Mouse (Mus musculus): ENCODE data around the gene Lrba. TPM values are rescaled to one million over a fixed set of nuclear protein-coding genes. Genes with fewer than 3 reads are reported as not detected.

Lrba gene
- polyA plus RNA-seq, 1 experiment from 2014 or later: 4.1 TPM

- Histone ChIP-seq H3K27me3 (ENCODE audit: control insufficient read depth, insufficient read depth, low read length) (no peaks in the 10 kb centered on the region), H3K9me3 (replicated peaks; ENCODE audit: control insufficient read depth, low read length) (no peaks in the 10 kb centered on the region), H3K9ac (ENCODE audit: low read depth, low read length) (no peak overlapping the region), H3K27ac (ENCODE audit: low read depth, low read length) (no peak overlapping the region), H3K4me3 (ENCODE audit: low read depth, low read length) (no peak overlapping the region), H3K4me1 (ENCODE audit: control insufficient read depth, insufficient read depth, low read length) (0 out of 2 replicates have a peak, but pooled peaks cover 2% of the 10 kb centered on the region), H3K4me2 (no peak overlapping the region), H3K36me3 (ENCODE audit: control insufficient read depth, insufficient read depth, low read length) (no peaks in the 10 kb centered on the region)
- ATAC-seq (replicated peaks; ENCODE audit: insufficient number of reproducible peaks, low FRiP score, low TSS enrichment): no peak
- 85% methylated on average over 1 of the region's 1 CpGs for WGBS (ENCODE audit: insufficient replicate concordance)
Measured at GRCm38 (mm10) chr3:86561396-86561795, 336.9 kb downstream of the Lrba start.

- H3K9ac ChIP-seq (ENCODE audit: low read depth, low read length): no peak overlapping the region
- no peaks in the 10 kb centered on the region for H3K36me3 ChIP-seq (ENCODE audit: control insufficient read depth, insufficient read depth, low read length)
- no peaks in the 10 kb centered on the region for H3K27me3 ChIP-seq (ENCODE audit: control insufficient read depth, insufficient read depth, low read length)
- H3K4me3 ChIP-seq (ENCODE audit: low read depth, low read length): no peak overlapping the region
- H3K4me1 ChIP-seq (ENCODE audit: control insufficient read depth, insufficient read depth, low read length): no peaks in the 10 kb centered on the region
- no peaks in the 10 kb centered on the region for H3K9me3 ChIP-seq (replicated peaks; ENCODE audit: control insufficient read depth, low read length)
- no peak overlapping the region for H3K27ac ChIP-seq (ENCODE audit: low read depth, low read length)
- ATAC-seq (replicated peaks; ENCODE audit: insufficient number of reproducible peaks, low FRiP score, low TSS enrichment): no peak
- WGBS (ENCODE audit: insufficient replicate concordance): 37% methylated on average over 4 of the region's 4 CpGs
- H3K4me2 ChIP-seq: no peak overlapping the region
Measured at GRCm38 (mm10) chr3:86567312-86567711, 342.8 kb downstream of the Lrba start.

- Histone ChIP-seq H3K4me1 (ENCODE audit: control insufficient read depth, insufficient read depth, low read length) (no peaks in the 10 kb centered on the region), H3K4me2 (no peak overlapping the region), H3K36me3 (ENCODE audit: control insufficient read depth, insufficient read depth, low read length) (no peaks in the 10 kb centered on the region), H3K4me3 (ENCODE audit: low read depth, low read length) (no peak overlapping the region), H3K27ac (ENCODE audit: low read depth, low read length) (no peak overlapping the region), H3K27me3 (ENCODE audit: control insufficient read depth, insufficient read depth, low read length) (no peaks in the 10 kb centered on the region), H3K9me3 (replicated peaks; ENCODE audit: control insufficient read depth, low read length) (no peaks in the 10 kb centered on the region), H3K9ac (ENCODE audit: low read depth, low read length) (no peak overlapping the region)
- no peak for ATAC-seq (replicated peaks; ENCODE audit: insufficient number of reproducible peaks, low FRiP score, low TSS enrichment)
- WGBS (ENCODE audit: insufficient replicate concordance): 56% methylated on average over 4 of the region's 4 CpGs
Measured at GRCm38 (mm10) chr3:86571518-86571917, 347.0 kb downstream of the Lrba start.

DNA sequence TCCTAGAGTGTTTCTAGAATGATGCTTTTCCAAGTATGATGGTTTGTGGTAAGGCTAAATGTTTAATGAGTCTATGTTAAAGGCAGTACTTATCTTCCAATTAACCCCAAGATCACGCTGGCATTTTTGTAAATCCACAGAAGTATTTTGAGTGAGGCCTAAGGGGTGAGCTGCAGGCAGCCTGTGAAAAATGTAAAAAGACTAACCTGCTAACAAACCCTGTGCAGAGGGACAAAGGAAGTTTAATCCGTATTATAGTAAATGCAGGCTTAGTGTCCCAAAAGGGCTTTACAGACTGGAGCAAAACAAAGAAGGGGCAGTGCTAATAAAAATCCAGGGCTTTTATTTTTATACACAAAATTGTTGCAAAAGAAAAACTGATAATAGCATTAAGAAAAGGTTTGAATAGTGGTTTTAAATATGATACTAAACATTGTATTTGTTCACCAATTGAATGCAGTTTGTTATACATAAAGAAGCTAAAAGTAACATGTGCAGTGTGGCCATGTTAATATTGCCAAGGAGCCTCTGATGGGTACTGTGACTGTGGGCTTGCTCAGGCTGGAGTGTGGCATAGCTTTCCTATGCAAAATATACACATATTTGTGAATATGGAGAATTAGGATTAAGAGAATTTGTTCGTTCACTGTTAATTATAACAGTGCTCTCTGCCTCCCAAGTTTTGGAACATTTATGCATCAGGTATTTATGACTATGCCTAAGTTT is 348.2 kb downstream of the Lrba start:
- H3K9ac ChIP-seq (ENCODE audit: low read depth, low read length): no peak overlapping the region
- no peaks in the 10 kb centered on the region for H3K4me1 ChIP-seq (ENCODE audit: control insufficient read depth, insufficient read depth, low read length)
- WGBS (ENCODE audit: insufficient replicate concordance): 63% methylated on average over 3 of the region's 3 CpGs
- no peak overlapping the region for H3K4me3 ChIP-seq (ENCODE audit: low read depth, low read length)
- no peak overlapping the region for H3K4me2 ChIP-seq
- H3K9me3 ChIP-seq (replicated peaks; ENCODE audit: control insufficient read depth, low read length): no peaks in the 10 kb centered on the region
- no peaks in the 10 kb centered on the region for H3K27me3 ChIP-seq (ENCODE audit: control insufficient read depth, insufficient read depth, low read length)
- H3K36me3 ChIP-seq (ENCODE audit: control insufficient read depth, insufficient read depth, low read length): no peaks in the 10 kb centered on the region
- no peak overlapping the region for H3K27ac ChIP-seq (ENCODE audit: low read depth, low read length)
- no peak for ATAC-seq (replicated peaks; ENCODE audit: insufficient number of reproducible peaks, low FRiP score, low TSS enrichment)

DNA sequence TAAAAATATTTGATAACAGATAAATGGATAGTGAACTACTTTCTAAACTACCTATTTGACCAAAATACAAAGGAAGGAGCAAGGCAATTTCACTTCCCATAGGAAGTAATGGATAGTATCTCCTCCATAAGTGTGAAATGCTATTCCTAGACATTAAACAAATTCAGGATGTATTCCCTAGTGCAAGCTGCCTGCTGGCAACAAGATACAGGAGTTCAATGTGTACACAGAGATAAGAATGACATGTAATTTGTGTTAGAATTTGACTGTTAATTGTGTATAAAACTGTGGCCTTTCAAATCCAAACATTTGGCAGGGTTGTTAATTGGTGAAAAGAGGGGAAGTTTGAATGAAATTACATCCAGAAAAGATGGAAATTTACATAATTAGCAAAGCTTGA is 350.8 kb downstream of the Lrba start:
- Histone ChIP-seq H3K27me3 (ENCODE audit: control insufficient read depth, insufficient read depth, low read length) (no peaks in the 10 kb centered on the region), H3K4me3 (ENCODE audit: low read depth, low read length) (no peak overlapping the region), H3K4me2 (no peak overlapping the region), H3K9me3 (replicated peaks; ENCODE audit: control insufficient read depth, low read length) (no peaks in the 10 kb centered on the region), H3K4me1 (ENCODE audit: control insufficient read depth, insufficient read depth, low read length) (no peaks in the 10 kb centered on the region), H3K9ac (ENCODE audit: low read depth, low read length) (no peak overlapping the region), H3K36me3 (ENCODE audit: control insufficient read depth, insufficient read depth, low read length) (no peaks in the 10 kb centered on the region), H3K27ac (ENCODE audit: low read depth, low read length) (no peak overlapping the region)
- ATAC-seq (replicated peaks; ENCODE audit: insufficient number of reproducible peaks, low FRiP score, low TSS enrichment): no peak

DNA sequence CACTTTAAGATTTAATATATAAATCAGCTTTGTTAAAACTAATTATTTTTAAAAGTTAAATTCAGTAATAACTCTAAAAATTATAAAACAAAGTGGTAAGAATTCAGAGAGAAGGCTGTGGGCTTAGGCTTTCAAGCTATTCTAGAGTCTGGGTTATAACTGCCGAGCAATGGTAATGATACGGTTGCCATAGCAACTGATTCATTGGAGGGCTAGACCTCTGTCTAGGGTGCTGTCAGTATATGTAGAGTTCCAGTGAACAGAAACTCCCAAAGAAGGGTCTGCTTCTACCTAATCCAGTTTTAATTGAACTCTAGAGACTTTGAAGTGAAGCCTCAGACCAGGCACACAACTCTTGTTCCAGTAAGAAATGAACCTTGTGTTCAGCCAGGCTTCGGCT is 377.8 kb downstream of the Lrba start:
- H3K27ac ChIP-seq (ENCODE audit: low read depth, low read length): no peak overlapping the region
- H3K9me3 ChIP-seq (replicated peaks; ENCODE audit: control insufficient read depth, low read length): no peaks in the 10 kb centered on the region
- no peaks in the 10 kb centered on the region for H3K36me3 ChIP-seq (ENCODE audit: control insufficient read depth, insufficient read depth, low read length)
- no peak overlapping the region for H3K9ac ChIP-seq (ENCODE audit: low read depth, low read length)
- no peaks in the 10 kb centered on the region for H3K27me3 ChIP-seq (ENCODE audit: control insufficient read depth, insufficient read depth, low read length)
- H3K4me2 ChIP-seq: no peak overlapping the region
- no peak overlapping the region for H3K4me3 ChIP-seq (ENCODE audit: low read depth, low read length)
- 76% methylated on average over 3 of the region's 3 CpGs for WGBS (ENCODE audit: insufficient replicate concordance)
- no peak for ATAC-seq (replicated peaks; ENCODE audit: insufficient number of reproducible peaks, low FRiP score, low TSS enrichment)
- H3K4me1 ChIP-seq (ENCODE audit: control insufficient read depth, insufficient read depth, low read length): no peaks in the 10 kb centered on the region

- H3K27ac ChIP-seq (ENCODE audit: low read depth, low read length): no peak overlapping the region
- no peak overlapping the region for H3K4me2 ChIP-seq
- 76% methylated on average over 8 of the region's 8 CpGs for WGBS (ENCODE audit: insufficient replicate concordance)
- no peaks in the 10 kb centered on the region for H3K9me3 ChIP-seq (replicated peaks; ENCODE audit: control insufficient read depth, low read length)
- no peaks in the 10 kb centered on the region for H3K27me3 ChIP-seq (ENCODE audit: control insufficient read depth, insufficient read depth, low read length)
- ATAC-seq (replicated peaks; ENCODE audit: insufficient number of reproducible peaks, low FRiP score, low TSS enrichment): no peak
- H3K4me1 ChIP-seq (ENCODE audit: control insufficient read depth, insufficient read depth, low read length): no peaks in the 10 kb centered on the region
- H3K4me3 ChIP-seq (ENCODE audit: low read depth, low read length): no peak overlapping the region
- no peaks in the 10 kb centered on the region for H3K36me3 ChIP-seq (ENCODE audit: control insufficient read depth, insufficient read depth, low read length)
- H3K9ac ChIP-seq (ENCODE audit: low read depth, low read length): no peak overlapping the region
Measured at GRCm38 (mm10) chr3:86605775-86606174, 381.3 kb downstream of the Lrba start.

GRCm38 (mm10) chr3:86627008-86627743 is 402.7 kb downstream of the Lrba start:
- whole genome bisulfite sequencing (ENCODE audit: insufficient replicate concordance): 50% methylated on average over 4 of the region's 4 CpGs
- no peak for ATAC-seq (replicated peaks; ENCODE audit: insufficient number of reproducible peaks, low FRiP score, low TSS enrichment)
- H3K9ac ChIP-seq (ENCODE audit: low read depth, low read length): no peak overlapping the region

GRCm38 (mm10) chr3:86629379-86629778 is 404.9 kb downstream of the Lrba start:
- 46% methylated on average over 4 of the region's 4 CpGs for WGBS (ENCODE audit: insufficient replicate concordance)
- ATAC-seq (replicated peaks; ENCODE audit: insufficient number of reproducible peaks, low FRiP score, low TSS enrichment): no peak
- no peak overlapping the region for H3K4me2 ChIP-seq
- H3K27me3 ChIP-seq (ENCODE audit: control insufficient read depth, insufficient read depth, low read length): no peaks in the 10 kb centered on the region
- no peaks in the 10 kb centered on the region for H3K9me3 ChIP-seq (replicated peaks; ENCODE audit: control insufficient read depth, low read length)
- no peak overlapping the region for H3K9ac ChIP-seq (ENCODE audit: low read depth, low read length)
- no peak overlapping the region for H3K27ac ChIP-seq (ENCODE audit: low read depth, low read length)
- no peak overlapping the region for H3K4me3 ChIP-seq (ENCODE audit: low read depth, low read length)
- no peaks in the 10 kb centered on the region for H3K4me1 ChIP-seq (ENCODE audit: control insufficient read depth, insufficient read depth, low read length)
- H3K36me3 ChIP-seq (ENCODE audit: control insufficient read depth, insufficient read depth, low read length): no peaks in the 10 kb centered on the region

More at GRCm38 (mm10) chr3:86627008-86627743, 402.7 kb downstream of the Lrba start:
- Histone ChIP-seq H3K27ac (ENCODE audit: low read depth, low read length) (no peak overlapping the region), H3K36me3 (ENCODE audit: control insufficient read depth, insufficient read depth, low read length) (no peaks in the 10 kb centered on the region), H3K27me3 (ENCODE audit: control insufficient read depth, insufficient read depth, low read length) (no peaks in the 10 kb centered on the region), H3K4me3 (ENCODE audit: low read depth, low read length) (no peak overlapping the region), H3K4me2 (no peak overlapping the region), H3K4me1 (ENCODE audit: control insufficient read depth, insufficient read depth, low read length) (no peaks in the 10 kb centered on the region), H3K9me3 (replicated peaks; ENCODE audit: control insufficient read depth, low read length) (no peaks in the 10 kb centered on the region)

Data from heart, embryonic 11.5 days (tissue).